Comparison of ENCODE assay signal across 8 mouse cellular contexts in genomic region chr16:55933681-55934343, GRCm38 (mm10). TPM values are rescaled to one million over a fixed set of nuclear protein-coding genes. Genes with fewer than 3 reads are reported as not detected.
DNase-seq lines count a peak whose midpoint lies in the region; ATAC-seq and TF ChIP-seq lines count a peak whose summit lies in the region.

No protein-coding gene starts in this region.

- H3K79me2 ChIP-seq in heart, adult 2 months (replicated peaks; ENCODE audit: control insufficient read depth, insufficient read depth, low read length) = no peaks in the 10 kb centered on the region

- no peaks in the 10 kb centered on the region for H3K36me3 ChIP-seq in heart, adult 2 months (ENCODE audit: control insufficient read depth, insufficient read depth, low read length)
- H3K36me3 ChIP-seq in limb, embryonic 12.5 days = peaks cover 9% of the 10 kb centered on the region; the same call in 1 of the 2 replicates
- H3K36me3 ChIP-seq in midbrain, embryonic 12.5 days = 0 out of 2 replicates have a peak, but pooled peaks cover 8% of the 10 kb centered on the region
- no peaks in the 10 kb centered on the region for H3K36me3 ChIP-seq in stomach, embryonic 15.5 days

- no peaks in the 10 kb centered on the region for H3K9me3 ChIP-seq in limb, embryonic 12.5 days
- no peaks in the 10 kb centered on the region for H3K9me3 ChIP-seq in midbrain, embryonic 12.5 days
- H3K9me3 ChIP-seq in stomach, embryonic 15.5 days = no peaks in the 10 kb centered on the region

- WGBS in heart, adult 2 months = under 1% methylated on average over 32 of the region's 32 CpGs
- WGBS in limb, embryonic 12.5 days = 2% methylated on average over 32 of the region's 32 CpGs
- under 1% methylated on average over 32 of the region's 32 CpGs for WGBS in midbrain, embryonic 12.5 days
- WGBS in stomach, embryonic 15.5 days = under 1% methylated on average over 32 of the region's 32 CpGs

- peak overlapping the region; percentile 74 for H3K27ac ChIP-seq in heart, adult 2 months
- H3K27ac ChIP-seq in limb, embryonic 12.5 days = peak overlapping the region; percentile 85
- peak overlapping the region; percentile 65 for H3K27ac ChIP-seq in midbrain, embryonic 12.5 days (replicated peaks)
- peak overlapping the region; percentile 5; the same call in 1 of the 2 replicates for H3K27ac ChIP-seq in stomach, embryonic 15.5 days

- no peak for TF ChIP-seq POLR2A in heart, adult 2 months (IDR thresholded peaks at IDR 0.05; ENCODE audit: insufficient read depth, low read depth, low read length)

- H3K4me2 ChIP-seq in limb, embryonic 12.5 days = peak overlapping the region; percentile 63
- peak overlapping the region; percentile 64 for H3K4me2 ChIP-seq in midbrain, embryonic 12.5 days (replicated peaks)
- H3K4me2 ChIP-seq in stomach, embryonic 15.5 days = peak overlapping the region; percentile 74

- no peaks in the 10 kb centered on the region for H3K27me3 ChIP-seq in heart, adult 2 months (ENCODE audit: control insufficient read depth, insufficient read depth, low read length)
- H3K27me3 ChIP-seq in limb, embryonic 12.5 days = no peaks in the 10 kb centered on the region
- H3K27me3 ChIP-seq in midbrain, embryonic 12.5 days = no peaks in the 10 kb centered on the region
- H3K27me3 ChIP-seq in stomach, embryonic 15.5 days (replicated peaks) = no peaks in the 10 kb centered on the region

- DNase-seq in heart, adult 2 months = peak; percentile 14 to 63
- DNase-seq in heart, adult 11 months = no peak
- peak; percentile 74 for DNase-seq in cerebellum, adult 11-12 months
- DNase-seq in frontal cortex, postnatal 10 days (ENCODE audit: low spot score in 2 of 2) = peak; percentile 36 to 43

- H3K4me3 ChIP-seq in heart, adult 2 months = peak overlapping the region; percentile 74
- H3K4me3 ChIP-seq in limb, embryonic 12.5 days (replicated peaks) = peak overlapping the region; percentile 73
- peak overlapping the region; percentile 63 for H3K4me3 ChIP-seq in midbrain, embryonic 12.5 days
- peak overlapping the region; percentile 70 for H3K4me3 ChIP-seq in stomach, embryonic 15.5 days (replicated peaks)

- H3K4me1 ChIP-seq in heart, adult 2 months (ENCODE audit: control insufficient read depth, insufficient read depth, low read length) = no peaks in the 10 kb centered on the region
- H3K4me1 ChIP-seq in limb, embryonic 12.5 days (replicated peaks) = no peaks in the 10 kb centered on the region
- H3K4me1 ChIP-seq in midbrain, embryonic 12.5 days = peaks cover 3% of the 10 kb centered on the region; the same call in 1 of the 2 replicates
- no peaks in the 10 kb centered on the region for H3K4me1 ChIP-seq in stomach, embryonic 15.5 days

- ATAC-seq in inflammation-experienced regulatory T-cells, adult 6 months = peak; percentile 19
- peak; percentile 61 for ATAC-seq in limb, embryonic 12.5 days (ENCODE audit: insufficient number of reproducible peaks, insufficient read depth, low FRiP score, low TSS enrichment, low read depth)
- ATAC-seq in midbrain, embryonic 12.5 days (ENCODE audit: low FRiP score, low read depth) = peak; percentile 61
- no peak for ATAC-seq in stomach, embryonic 15.5 days (ENCODE audit: insufficient read depth, low FRiP score, low read depth)

- no peak for TF ChIP-seq CTCF in heart, adult 2 months (IDR thresholded peaks at IDR 0.05)

- intact Hi-C loops in heart, adult 2 months (cut with DNase I) = no loop called here

- H3K9ac ChIP-seq in heart, adult 2 months (ENCODE audit: low read depth, low read length) = peak overlapping the region; percentile 39
- peak overlapping the region; percentile 77 for H3K9ac ChIP-seq in limb, embryonic 12.5 days (replicated peaks)
- H3K9ac ChIP-seq in midbrain, embryonic 12.5 days (replicated peaks) = peak overlapping the region; percentile 73
- H3K9ac ChIP-seq in stomach, embryonic 15.5 days = peak overlapping the region; percentile 42

- TF ChIP-seq EP300 in heart, adult 2 months (IDR thresholded peaks at IDR 0.05; ENCODE audit: insufficient read depth, low read depth, low read length) = no peak

RNA-seq across cellular contexts. Expression of gene Cep97, which starts 0.8 kb away (rescaled TPM):
- 1 to 10 TPM; 3.3 to 5.6 TPM for total RNA-seq in heart, adult 2 months (2021)
- 1.1 and 1.5 TPM in 2 replicates for polyA plus RNA-seq in heart, adult 2 months (2012; rRNA removed)
- 10 to 100 TPM; 21.2 to 26.1 (median 25.2) TPM for polyA plus RNA-seq in inflammation-experienced regulatory T-cells, adult 6 months (2017; shearing (Covaris generic))
- 13.0 and 13.4 TPM in 2 replicates for polyA plus RNA-seq in limb, embryonic 12.5 days (2016; fragmentation: Nextera tagmentation; extraction: Ambion mirVana)
- polyA plus RNA-seq in midbrain, embryonic 12.5 days (2016; fragmentation: Nextera tagmentation; extraction: Ambion mirVana) = 21.3 and 22.6 TPM in 2 replicates
- polyA plus RNA-seq in stomach, embryonic 15.5 days (2015; fragmentation: Nextera tagmentation; extraction: Ambion mirVana) = 7.1 and 7.5 TPM in 2 replicates

RNA-seq across cellular contexts. Expression of gene Rpl24, which starts 32.3 kb away (rescaled TPM):
- 100 to 1,000 TPM; 494 to 591 TPM for total RNA-seq in heart, adult 2 months (2021)
- polyA plus RNA-seq in heart, adult 2 months (2012; rRNA removed) = 185 and 205 TPM in 2 replicates
- polyA plus RNA-seq in inflammation-experienced regulatory T-cells, adult 6 months (2017; shearing (Covaris generic)) = 1,000 to 10,000 TPM; 1,415 to 2,046 (median 1,545) TPM
- 856 and 860 TPM in 2 replicates for polyA plus RNA-seq in limb, embryonic 12.5 days (2016; fragmentation: Nextera tagmentation; extraction: Ambion mirVana)
- polyA plus RNA-seq in midbrain, embryonic 12.5 days (2016; fragmentation: Nextera tagmentation; extraction: Ambion mirVana) = 724 and 726 TPM in 2 replicates
- polyA plus RNA-seq in stomach, embryonic 15.5 days (2015; fragmentation: Nextera tagmentation; extraction: Ambion mirVana) = 622 and 754 TPM in 2 replicates

RNA-seq across cellular contexts. Expression of gene Nxpe3, which starts 38.7 kb away (rescaled TPM):
- under 1 TPM; 0.43 to 0.44 TPM for total RNA-seq in heart, adult 2 months (2021)
- 0.51 and 0.82 TPM in 2 replicates for polyA plus RNA-seq in heart, adult 2 months (2012; rRNA removed)
- 10 to 100 TPM; 13.7 to 36.9 (median 22.6) TPM for polyA plus RNA-seq in inflammation-experienced regulatory T-cells, adult 6 months (2017; shearing (Covaris generic))
- polyA plus RNA-seq in limb, embryonic 12.5 days (2016; fragmentation: Nextera tagmentation; extraction: Ambion mirVana) = 0.90 TPM in 2 replicates
- 1.0 and 1.1 TPM in 2 replicates for polyA plus RNA-seq in midbrain, embryonic 12.5 days (2016; fragmentation: Nextera tagmentation; extraction: Ambion mirVana)
- 0.74 and 0.88 TPM in 2 replicates for polyA plus RNA-seq in stomach, embryonic 15.5 days (2015; fragmentation: Nextera tagmentation; extraction: Ambion mirVana)

RNA-seq across cellular contexts. Expression of gene Zbtb11, which starts 39.9 kb away (rescaled TPM):
- 10 to 100 TPM; 10.3 to 11.2 TPM for total RNA-seq in heart, adult 2 months (2021)
- 2.3 and 4.5 TPM in 2 replicates for polyA plus RNA-seq in heart, adult 2 months (2012; rRNA removed)
- polyA plus RNA-seq in inflammation-experienced regulatory T-cells, adult 6 months (2017; shearing (Covaris generic)) = 10 to 100 TPM; 26.6 to 34.4 (median 26.8) TPM
- polyA plus RNA-seq in limb, embryonic 12.5 days (2016; fragmentation: Nextera tagmentation; extraction: Ambion mirVana) = 22.4 and 22.7 TPM in 2 replicates
- 21.5 and 21.6 TPM in 2 replicates for polyA plus RNA-seq in midbrain, embryonic 12.5 days (2016; fragmentation: Nextera tagmentation; extraction: Ambion mirVana)
- polyA plus RNA-seq in stomach, embryonic 15.5 days (2015; fragmentation: Nextera tagmentation; extraction: Ambion mirVana) = 18.9 and 19.0 TPM in 2 replicates

Comparison
In these comparisons a context has a peak if more than half of its experiments do, and no peak if none do; other contexts are left out.
1. H3K27ac ChIP-seq: peak in every context shown above with its lines; median percentile 85 in limb, embryonic 12.5 days; 74 in heart, adult 2 months; 65 in midbrain, embryonic 12.5 days; 5 in stomach, embryonic 15.5 days.